Mouse (Mus musculus): Measurements from ENCODE around the gene Gse1. TPM values are rescaled to one million over a fixed set of nuclear protein-coding genes. Genes with fewer than 3 reads are reported as not detected.

The Gse1 gene
- total RNA-seq, 2 experiments from 2014 or later: 77.7 to 105 TPM

DNA sequence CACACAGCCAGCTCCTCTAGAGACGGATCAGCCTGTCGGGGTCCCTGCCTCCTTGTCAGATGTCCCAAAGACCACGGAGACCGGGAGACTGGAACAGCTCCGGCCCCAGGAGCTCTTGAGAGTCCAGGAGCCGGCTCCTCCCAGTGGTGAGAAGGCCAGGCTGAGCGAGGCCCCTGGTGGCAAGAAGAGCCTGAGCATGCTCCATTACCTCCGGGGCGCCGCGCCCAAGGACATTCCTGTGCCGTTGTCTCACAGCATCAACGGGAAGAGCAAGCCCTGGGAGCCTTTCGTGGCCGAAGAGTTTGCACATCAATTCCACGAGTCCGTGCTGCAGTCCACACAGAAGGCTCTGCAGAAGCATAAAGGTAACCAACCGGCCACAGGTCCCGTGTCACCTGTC is 346.7 kb downstream of the Gse1 start:
- intact Hi-C loops (cut with DNase I): no loop called here
- no peak for DNase-seq (ENCODE audit: extremely low spot score in 1 of 2, low spot score in 2 of 2)
- no peak overlapping the region for H3K27ac ChIP-seq
- no peak for TF ChIP-seq CTCF (IDR thresholded peaks at IDR 0.05)
- H3K4me3 ChIP-seq: no peak overlapping the region

- Histone ChIP-seq H3K27ac (no peak overlapping the region), H3K4me3 (no peak overlapping the region)
- intact Hi-C loops (cut with DNase I): no loop called here
- DNase-seq (ENCODE audit: extremely low spot score in 1 of 2, low spot score in 2 of 2): no peak
- no peak for TF ChIP-seq CTCF (IDR thresholded peaks at IDR 0.05)
Measured at GRCm38 (mm10) chr8:120575801-120576200, 347.5 kb downstream of the Gse1 start.

DNA sequence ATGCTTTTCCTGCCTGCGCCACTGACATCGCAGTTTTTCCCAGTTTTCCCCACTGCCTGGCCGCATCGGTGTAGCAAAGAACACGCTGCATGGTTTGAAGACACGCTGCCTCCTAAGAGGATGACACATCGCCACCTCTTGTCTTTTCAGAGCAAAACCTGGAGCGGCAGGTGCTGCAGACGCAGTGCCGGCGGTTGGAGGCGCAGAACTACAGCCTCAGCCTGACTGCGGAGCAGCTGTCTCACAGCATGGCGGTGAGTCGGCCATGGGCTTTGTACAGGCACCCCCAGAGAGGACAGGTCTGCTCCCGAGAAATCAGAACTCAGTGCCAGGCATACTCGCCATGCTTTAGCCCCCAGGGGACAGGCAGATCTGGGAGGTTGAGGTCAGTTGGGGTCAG is 349.6 kb downstream of the Gse1 start:
- Histone ChIP-seq H3K4me3 (no peak overlapping the region), H3K27ac (no peak overlapping the region)
- intact Hi-C loops (cut with DNase I): no loop called here
- DNase-seq (ENCODE audit: extremely low spot score in 1 of 2, low spot score in 2 of 2): no peak
- TF ChIP-seq CTCF (IDR thresholded peaks at IDR 0.05): no peak

GRCm38 (mm10) chr8:120580336-120581000 is 352.2 kb downstream of the Gse1 start:
- DNase-seq (ENCODE audit: extremely low spot score in 1 of 2, low spot score in 2 of 2): no peak
- intact Hi-C loops (cut with DNase I): no loop called here
- no peak for TF ChIP-seq CTCF (IDR thresholded peaks at IDR 0.05)
- Histone ChIP-seq H3K27ac (no peak overlapping the region), H3K4me3 (no peak overlapping the region)

GRCm38 (mm10) chr8:120581329-120581728 is 353.1 kb downstream of the Gse1 start:
- no peak overlapping the region for H3K27ac ChIP-seq
- no peak overlapping the region for H3K4me3 ChIP-seq
- intact Hi-C loops (cut with DNase I): no loop called here
- DNase-seq (ENCODE audit: extremely low spot score in 1 of 2, low spot score in 2 of 2): no peak
- TF ChIP-seq CTCF (IDR thresholded peaks at IDR 0.05): no peak

DNA sequence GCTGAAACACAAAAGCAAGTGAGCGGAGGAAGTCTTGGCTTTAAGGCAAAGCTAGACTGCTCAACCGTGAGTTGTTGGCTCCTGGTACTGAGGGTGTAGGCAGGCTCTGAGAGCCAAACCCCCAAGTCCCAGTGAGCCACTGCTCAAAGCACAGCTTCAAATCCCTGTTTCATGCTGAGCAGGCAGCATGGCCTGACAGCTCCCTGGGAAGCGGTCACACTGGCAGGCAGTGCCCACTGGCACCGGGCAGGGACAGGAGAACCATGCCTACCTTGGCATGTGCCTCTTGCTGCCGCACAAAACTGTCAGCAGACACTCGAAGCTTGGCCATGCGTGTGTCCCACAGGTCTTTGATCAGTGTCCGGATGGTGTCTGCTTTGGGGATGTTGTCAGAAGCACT is 353.6 kb downstream of the Gse1 start:
- Histone ChIP-seq H3K27ac (no peak overlapping the region), H3K4me3 (no peak overlapping the region)
- TF ChIP-seq CTCF (IDR thresholded peaks at IDR 0.05): no peak
- no peak for DNase-seq (ENCODE audit: extremely low spot score in 1 of 2, low spot score in 2 of 2)
- intact Hi-C loops (cut with DNase I): no loop called here

- DNase-seq (ENCODE audit: extremely low spot score in 1 of 2, low spot score in 2 of 2): no peak
- intact Hi-C loops (cut with DNase I): no loop called here
- no peak overlapping the region for H3K4me3 ChIP-seq
- no peak for TF ChIP-seq CTCF (IDR thresholded peaks at IDR 0.05)
- H3K27ac ChIP-seq: no peak overlapping the region
Measured at GRCm38 (mm10) chr8:120585521-120585920, 357.3 kb downstream of the Gse1 start.

DNA sequence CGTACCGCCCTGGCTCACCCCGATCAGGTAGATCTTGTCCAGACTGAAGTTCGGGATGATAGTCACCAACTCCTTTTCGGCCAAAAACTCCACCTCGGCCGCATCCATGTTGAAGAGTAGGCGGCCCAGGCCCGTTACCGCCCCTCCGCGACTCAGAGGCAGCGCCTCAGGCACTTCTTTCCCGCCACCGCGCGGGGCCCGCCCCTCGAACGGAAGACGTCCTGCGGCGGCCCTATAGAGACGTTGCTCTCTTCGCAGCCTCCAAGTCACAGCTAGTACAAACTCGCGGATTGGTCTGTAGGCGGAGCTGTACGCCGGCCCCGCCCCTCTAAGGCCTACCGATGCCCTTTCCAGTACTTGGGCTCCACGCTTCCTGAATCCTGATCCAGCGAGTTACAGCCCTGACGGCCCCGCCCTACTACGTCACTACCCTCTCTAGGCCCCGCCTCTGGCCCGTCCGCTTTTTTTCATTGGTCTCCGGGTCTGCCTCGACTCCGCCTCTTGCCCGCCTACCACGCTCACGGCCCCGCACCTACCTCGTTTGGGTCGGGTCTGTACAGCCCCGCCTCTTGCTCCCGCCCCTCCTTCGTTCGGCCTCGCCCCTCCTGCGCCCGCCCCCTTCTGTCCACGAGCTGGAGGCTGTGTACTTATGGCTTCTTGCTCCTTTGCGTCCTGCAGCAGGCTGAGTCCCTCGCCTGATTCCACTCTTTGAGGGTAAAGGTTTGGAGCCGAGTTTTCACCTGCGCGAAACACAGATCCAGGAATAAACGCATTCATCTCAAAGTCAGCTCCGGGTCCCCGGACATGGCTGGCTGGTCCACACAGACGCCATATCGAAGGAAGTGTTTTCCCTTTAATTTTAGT is 360.9 kb downstream of the Gse1 start, which contains the start of gene Gins2:
Gene Gins2, minus strand, starts transcription at position 397 of the 864 bp plus-strand sequence.
- DNase-seq (ENCODE audit: extremely low spot score in 1 of 2, low spot score in 2 of 2): peak; percentile 97 to 99
- H3K4me3 ChIP-seq: peak within 1 kb of the TSS; percentile 56
- intact Hi-C loops (cut with DNase I): no loop called here
- H3K27ac ChIP-seq: 0 out of 2 replicates have a peak within 1 kb of the TSS, but pooled peaks have one; percentile 48
- no peak; the same call in 1 of the 2 replicates for TF ChIP-seq CTCF (IDR thresholded peaks at IDR 0.05)

DNA sequence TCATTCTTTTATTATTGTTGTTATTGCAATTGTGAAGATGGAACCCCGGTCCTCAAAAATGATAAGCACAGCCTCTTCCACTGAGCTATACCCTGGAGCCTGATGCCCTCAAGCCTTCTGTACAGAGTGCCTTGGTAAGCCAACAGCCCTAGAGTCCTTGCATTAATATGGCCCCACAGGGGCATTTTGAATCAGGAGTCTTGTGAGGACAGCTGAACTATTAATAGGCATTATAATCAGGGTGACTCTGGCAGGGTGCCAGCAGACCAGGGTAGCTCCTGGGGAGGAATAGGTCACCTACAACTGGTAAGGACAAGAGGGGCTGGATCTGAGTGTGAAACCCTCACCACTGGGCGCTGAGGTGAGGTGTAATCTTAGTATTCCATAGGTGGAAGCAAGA is 361.7 kb downstream of the Gse1 start:
- Histone ChIP-seq H3K4me3 (peak overlapping the region; percentile 56; the same call in 1 of the 2 replicates), H3K27ac (no peak overlapping the region)
- TF ChIP-seq CTCF (IDR thresholded peaks at IDR 0.05): no peak
- DNase-seq (ENCODE audit: extremely low spot score in 1 of 2, low spot score in 2 of 2): no peak
- intact Hi-C loops (cut with DNase I): no loop called here

- Histone ChIP-seq H3K4me3 (no peak overlapping the region), H3K27ac (no peak overlapping the region)
- no peak for DNase-seq (ENCODE audit: extremely low spot score in 1 of 2, low spot score in 2 of 2)
- intact Hi-C loops (cut with DNase I): no loop called here
- no peak for TF ChIP-seq CTCF (IDR thresholded peaks at IDR 0.05)
Measured at GRCm38 (mm10) chr8:120591587-120592292, 363.5 kb downstream of the Gse1 start.

- peak; percentile 51 for TF ChIP-seq CTCF (IDR thresholded peaks at IDR 0.05)
- no peak for DNase-seq (ENCODE audit: extremely low spot score in 1 of 2, low spot score in 2 of 2)
- H3K27ac ChIP-seq: no peak overlapping the region
- intact Hi-C loops (cut with DNase I): no loop called here
- H3K4me3 ChIP-seq: no peak overlapping the region
Measured at GRCm38 (mm10) chr8:120594571-120594970, 366.3 kb downstream of the Gse1 start.

GRCm38 (mm10) chr8:120595963-120596362 is 367.7 kb downstream of the Gse1 start:
- peak; percentile 95 for TF ChIP-seq CTCF (IDR thresholded peaks at IDR 0.05)
- no peak overlapping the region for H3K27ac ChIP-seq
- no peak overlapping the region for H3K4me3 ChIP-seq
- intact Hi-C loops (cut with DNase I): loop anchor here (5.0 kb wide), 1 partner anchor 294 kb away; no protein-coding TSS in a partner anchor
- DNase-seq (ENCODE audit: extremely low spot score in 1 of 2, low spot score in 2 of 2): peak; percentile 44 to 56

All from left cerebral cortex, adult 2 months (tissue).